Mouse (Mus musculus) small intestine, adult 2 months (tissue): Measurements from ENCODE around the gene Zfp628. TPM values are rescaled to one million over a fixed set of nuclear protein-coding genes. Genes with fewer than 3 reads are reported as not detected.

Source experiments
- H3K27ac ChIP-seq: fragments of 200-500 bp; 2 replicates; pipeline ENCODE4 v1.5.1; 2012; ENCODE audit warnings: low read depth, low read length, control low read depth, inconsistent platforms; ENCODE audit not compliant: insufficient read depth
- H3K27me3 ChIP-seq: fragments of 200-500 bp; 2 replicates; pipeline ENCODE4 v1.6.1; 2012; ENCODE audit warnings: mild to moderate bottlenecking, moderate library complexity, low read length, inconsistent platforms; ENCODE audit not compliant: control insufficient read depth, insufficient read depth
- H3K36me3 ChIP-seq: fragments of 200-500 bp; 2 replicates; pipeline ENCODE4 v1.6.1; 2012; ENCODE audit warnings: mild to moderate bottlenecking, low read length, control low read depth, inconsistent platforms; ENCODE audit not compliant: control insufficient read depth, insufficient read depth
- H3K4me1 ChIP-seq: fragments of 200-500 bp; 2 replicates; pipeline ENCODE4 v1.6.1; 2012; ENCODE audit warnings: low read length, inconsistent platforms, mixed read lengths; ENCODE audit not compliant: control insufficient read depth, insufficient read depth, insufficient read length
- H3K4me3 ChIP-seq: fragments of 200-500 bp; 2 replicates; pipeline ENCODE4 v1.5.1; 2012; ENCODE audit warnings: low read depth, mild to moderate bottlenecking, control low read depth, inconsistent platforms, low read length, moderate library complexity
- CTCF ChIP-seq: fragments of 200-500 bp; IDR thresholded peaks from 2 replicates; pipeline ENCODE4 v1.5.1; 2012; ENCODE audit warnings: low read depth, mild to moderate bottlenecking, control low read depth, inconsistent platforms, low read length, moderate library complexity, mixed read lengths; ENCODE audit not compliant: insufficient replicate concordance, insufficient read length; ENCODE audit errors: extremely low read depth
- POLR2A ChIP-seq: fragments of 200-500 bp; IDR thresholded peaks from 2 replicates; pipeline ENCODE4 v1.6.1; 2012; ENCODE audit warnings: low read depth, mild to moderate bottlenecking, control low read depth, inconsistent platforms, low read length, moderate library complexity
- WGBS: fragments of 180-500 bp; shearing (Covaris S2); methylation state at CpG from one replicate; pipeline ENCODE4 v1.1.7; 2018; 5-methylcytosine and 5-hydroxymethylcytosine counted together
- polyA plus RNA-seq: library from polyadenylated mRNA; depleted of rRNA; stranded (reverse); fragments of >200 nt; gene quantifications from 2 replicates; pipeline ENCODE4 v1.2.3, GENCODE M21; 2012

Gene Zfp628
- polyA plus RNA-seq, 1 experiment = 41.4 TPM

GRCm38 (mm10) chr7:4924483-4924882, 9.5 kb downstream of the Zfp628 start:
- H3K4me1 ChIP-seq = peaks cover 2% of the 10 kb centered on the region
- no peak overlapping the region for H3K4me3 ChIP-seq
- H3K27ac ChIP-seq = peak overlapping the region; percentile 39
- no peak for TF ChIP-seq POLR2A
- no peak for TF ChIP-seq CTCF
- H3K36me3 ChIP-seq = peaks cover 13% of the 10 kb centered on the region
- WGBS = 2% methylated on average over 4 of the region's 4 CpGs
- peaks cover 12% of the 10 kb centered on the region; the same call in 1 of the 2 replicates for H3K27me3 ChIP-seq

DNA sequence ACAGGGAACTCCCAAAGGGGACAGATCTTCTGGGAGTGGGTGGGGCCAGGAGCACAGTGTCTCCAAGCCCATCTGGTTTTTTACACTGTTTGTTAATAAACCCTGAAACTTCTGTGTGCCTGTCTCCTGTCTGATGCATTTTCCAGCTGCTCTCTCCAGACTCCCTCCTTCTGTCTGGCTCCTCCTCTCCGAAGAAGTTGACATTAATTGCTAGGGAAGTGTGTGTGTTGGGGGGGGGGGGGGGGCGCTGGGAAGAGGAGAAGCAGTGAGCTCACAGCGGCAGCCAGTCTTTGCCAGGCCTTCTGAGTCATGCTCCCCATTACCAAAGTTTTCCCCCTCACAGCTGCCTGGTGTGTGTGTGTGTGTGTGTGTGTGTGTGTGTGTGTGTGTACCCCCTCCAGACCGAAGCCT, 9.9 kb downstream of the Zfp628 start:
- H3K27ac ChIP-seq = peak overlapping the region; percentile 63
- WGBS = 5% methylated on average over 4 of the region's 4 CpGs

GRCm38 (mm10) chr7:4925441-4926381, 10.7 kb downstream of the Zfp628 start, which contains the start of gene Ssc5d:
Gene Ssc5d, plus strand, starts transcription at chr7:4925785.
- H3K36me3 ChIP-seq = peaks cover 2% of the 10 kb centered on the region; the same call in 1 of the 2 replicates
- WGBS = 16% methylated on average over 6 of the region's 6 CpGs
- H3K4me1 ChIP-seq = peaks cover 2% of the 10 kb centered on the region
- peak within 1 kb of the TSS; percentile 63 for H3K27ac ChIP-seq
- no peak within 1 kb of the TSS for H3K4me3 ChIP-seq
- H3K27me3 ChIP-seq = peaks cover 12% of the 10 kb centered on the region; the same call in 1 of the 2 replicates
- TF ChIP-seq CTCF (no peak), POLR2A (no peak)

More for the DNA sequence above, 9.9 kb downstream of the Zfp628 start:
- Histone ChIP-seq H3K4me3 (no peak overlapping the region), H3K36me3 (peaks cover 9% of the 10 kb centered on the region), H3K4me1 (peaks cover 2% of the 10 kb centered on the region), H3K27me3 (peaks cover 12% of the 10 kb centered on the region; the same call in 1 of the 2 replicates)
- TF ChIP-seq POLR2A (no peak), CTCF (no peak)

DNA sequence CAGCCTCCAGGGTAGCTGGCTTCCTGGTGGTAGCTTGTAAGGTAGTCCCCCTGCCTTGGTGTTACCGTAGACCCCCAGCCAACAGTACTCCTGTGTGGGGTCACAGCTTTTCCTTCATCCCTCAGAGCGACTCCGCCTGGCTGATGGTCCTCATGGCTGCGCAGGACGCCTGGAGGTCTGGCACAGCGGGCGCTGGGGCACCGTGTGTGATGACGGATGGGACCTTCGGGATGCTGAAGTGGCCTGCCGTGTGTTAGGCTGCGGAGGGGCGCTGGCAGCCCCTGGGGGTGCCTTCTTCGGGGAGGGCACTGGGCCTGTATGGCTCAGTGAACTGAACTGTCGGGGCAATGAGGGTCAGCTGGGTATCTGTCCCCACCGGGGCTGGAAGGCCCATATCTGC, 11.8 kb downstream of the Zfp628 start:
- Histone ChIP-seq H3K4me1 (peaks cover 2% of the 10 kb centered on the region), H3K36me3 (no peaks in the 10 kb centered on the region), H3K27ac (no peak overlapping the region), H3K27me3 (peaks cover 12% of the 10 kb centered on the region; the same call in 1 of the 2 replicates), H3K4me3 (no peak overlapping the region)
- 81% methylated on average over 16 of the region's 16 CpGs for WGBS
- TF ChIP-seq POLR2A (no peak), CTCF (no peak)

- Histone ChIP-seq H3K27ac (0 out of 2 replicates have a peak overlapping the region, but pooled peaks have one; percentile 49), H3K4me3 (peak overlapping the region; percentile 41), H3K27me3 (peaks cover 12% of the 10 kb centered on the region; the same call in 1 of the 2 replicates), H3K4me1 (no peaks in the 10 kb centered on the region; the same call in none of the 2 replicates), H3K36me3 (no peaks in the 10 kb centered on the region)
- WGBS = 49% methylated on average over 8 of the region's 8 CpGs
- TF ChIP-seq POLR2A = no peak
These were observed 12.7 kb downstream of the Zfp628 start for GRCm38 (mm10) chr7:4927711-4928110.

- Histone ChIP-seq H3K36me3 (no peaks in the 10 kb centered on the region), H3K4me3 (peak overlapping the region; percentile 41), H3K27me3 (0 out of 2 replicates have a peak, but pooled peaks cover 7% of the 10 kb centered on the region), H3K27ac (no peak overlapping the region), H3K4me1 (no peaks in the 10 kb centered on the region; the same call in 1 of the 2 replicates)
- WGBS = 70% methylated on average over 17 of the region's 17 CpGs
- TF ChIP-seq POLR2A (no peak), CTCF (no peak)
These were observed 13.3 kb downstream of the Zfp628 start for GRCm38 (mm10) chr7:4928323-4928722.

- TF ChIP-seq POLR2A (no peak), CTCF (no peak)
- H3K4me3 ChIP-seq = no peak overlapping the region
- 81% methylated on average over 12 of the region's 12 CpGs for WGBS
- H3K36me3 ChIP-seq = no peaks in the 10 kb centered on the region
- H3K27me3 ChIP-seq = no peaks in the 10 kb centered on the region
- H3K4me1 ChIP-seq = no peaks in the 10 kb centered on the region
- H3K27ac ChIP-seq = no peak overlapping the region
These were observed 18.1 kb downstream of the Zfp628 start for GRCm38 (mm10) chr7:4933103-4933502.
